Mouse (Mus musculus) intestine, embryonic 14.5 days (tissue): ENCODE measurements at regions not wholly inside any gene's neighbourhood (a gene's known extent, or its start where the extent isn't known, plus 50 kb on each side); places are given as distances from the start of the nearest gene placed in this dataset.

ENCODE experiments used
- ATAC-seq: fragments of 200-750 bp; cut with Nextera tagmentation; replicated peaks from 2 replicates; pipeline ENCODE4 v1.8.0; 2017; ENCODE audit warnings: low read depth, moderate number of reproducible peaks, moderate TSS enrichment, moderate library complexity; ENCODE audit not compliant: low FRiP score, low TSS enrichment
- DNase-seq: peaks from one replicate; pipeline ENCODE4 v3.0.0-alpha.2; 2018; ENCODE audit warnings: low spot score
- H3K27ac ChIP-seq: fragments of 300-500 bp; sonication (generic); 2 replicates; pipeline ENCODE4 v1.5.1; 2014; ENCODE audit warnings: low read depth, mild to moderate bottlenecking, control low read depth
- H3K27me3 ChIP-seq: fragments of 300-500 bp; sonication (generic); replicated peaks from 2 replicates; pipeline ENCODE4 v1.6.1; 2014; ENCODE audit warnings: low read length, control low read depth; ENCODE audit not compliant: control insufficient read depth, insufficient read depth
- H3K36me3 ChIP-seq: fragments of 300-500 bp; sonication (generic); 2 replicates; pipeline ENCODE4 v1.6.1; 2014; ENCODE audit warnings: low read length, control low read depth; ENCODE audit not compliant: control insufficient read depth, insufficient read depth
- H3K4me1 ChIP-seq: fragments of 300-500 bp; sonication (generic); replicated peaks from 2 replicates; pipeline ENCODE4 v1.6.1; 2014; ENCODE audit warnings: low read length, control low read depth, mixed read lengths; ENCODE audit not compliant: control insufficient read depth, insufficient read depth
- H3K4me2 ChIP-seq: fragments of 300-500 bp; sonication (generic); 2 replicates; pipeline ENCODE4 v1.6.1; 2014; ENCODE audit warnings: low read length
- H3K4me3 ChIP-seq: fragments of 300-500 bp; sonication (generic); 2 replicates; pipeline ENCODE4 v1.5.1; 2014; ENCODE audit warnings: low read depth, low read length, control low read depth, mixed read lengths
- H3K9ac ChIP-seq: fragments of 300-500 bp; sonication (generic); 2 replicates; pipeline ENCODE4 v1.6.1; 2014; ENCODE audit warnings: mild to moderate bottlenecking, low read length
- H3K9me3 ChIP-seq: fragments of 300-500 bp; sonication (generic); 2 replicates; pipeline ENCODE4 v1.6.1; 2016; ENCODE audit warnings: low read length, control low read depth; ENCODE audit not compliant: control insufficient read depth
- WGBS: fragments of 180-500 bp; shearing (Covaris S2); extraction: QIAGEN DNeasy Blood & Tissue Kit; methylation state at CpG from one replicate; pipeline ENCODE4 v1.1.7; 2014; 5-methylcytosine and 5-hydroxymethylcytosine counted together

- no peak overlapping the region for H3K4me2 ChIP-seq
- no peaks in the 10 kb centered on the region for H3K27me3 ChIP-seq
- no peaks in the 10 kb centered on the region for H3K4me1 ChIP-seq
- H3K9me3 ChIP-seq: no peaks in the 10 kb centered on the region
- H3K9ac ChIP-seq: no peak overlapping the region
- no peak overlapping the region for H3K4me3 ChIP-seq
- no peaks in the 10 kb centered on the region for H3K36me3 ChIP-seq
- H3K27ac ChIP-seq: no peak overlapping the region
- 97% methylated on average over 1 of the region's 1 CpGs for WGBS
- ATAC-seq (no peak), DNase-seq (no peak)
Measured at GRCm38 (mm10) chr15:97504325-97504724, 201.3 kb downstream of the Rpap3 start.

- H3K9me3 ChIP-seq: no peaks in the 10 kb centered on the region
- H3K27ac ChIP-seq: no peak overlapping the region
- H3K27me3 ChIP-seq: no peaks in the 10 kb centered on the region
- H3K4me1 ChIP-seq: no peaks in the 10 kb centered on the region
- no peak overlapping the region for H3K4me2 ChIP-seq
- no peaks in the 10 kb centered on the region for H3K36me3 ChIP-seq
- no peak overlapping the region for H3K9ac ChIP-seq
- DNase-seq: no peak
- no peak for ATAC-seq
- WGBS: 87% methylated on average over 7 of the region's 7 CpGs
- H3K4me3 ChIP-seq: no peak overlapping the region
Measured at GRCm38 (mm10) chr15:97502056-97502455, 203.6 kb downstream of the Rpap3 start.

GRCm38 (mm10) chr15:97501420-97501819 is 204.2 kb downstream of the Rpap3 start:
- Histone ChIP-seq H3K27me3 (no peaks in the 10 kb centered on the region), H3K36me3 (no peaks in the 10 kb centered on the region), H3K4me1 (no peaks in the 10 kb centered on the region), H3K4me2 (no peak overlapping the region), H3K27ac (no peak overlapping the region), H3K4me3 (no peak overlapping the region), H3K9ac (no peak overlapping the region), H3K9me3 (no peaks in the 10 kb centered on the region)
- ATAC-seq: no peak
- no peak for DNase-seq
- 89% methylated on average over 9 of the region's 9 CpGs for WGBS

GRCm38 (mm10) chr15:97499821-97500385 is 205.7 kb downstream of the Rpap3 start:
- H3K36me3 ChIP-seq: no peaks in the 10 kb centered on the region
- ATAC-seq: no peak
- WGBS: 80% methylated on average over 4 of the region's 4 CpGs
- no peak overlapping the region for H3K4me2 ChIP-seq
- no peaks in the 10 kb centered on the region for H3K4me1 ChIP-seq
- DNase-seq: no peak
- no peak overlapping the region for H3K9ac ChIP-seq
- H3K4me3 ChIP-seq: no peak overlapping the region
- H3K9me3 ChIP-seq: no peaks in the 10 kb centered on the region
- no peaks in the 10 kb centered on the region for H3K27me3 ChIP-seq
- no peak overlapping the region for H3K27ac ChIP-seq

GRCm38 (mm10) chr15:97499240-97499639 is 206.4 kb downstream of the Rpap3 start:
- WGBS: 75% methylated on average over 5 of the region's 5 CpGs

GRCm38 (mm10) chr15:97498375-97498774 is 207.2 kb downstream of the Rpap3 start:
- no peak overlapping the region for H3K4me2 ChIP-seq
- ATAC-seq (no peak), DNase-seq (no peak)
- no peak overlapping the region for H3K4me3 ChIP-seq
- H3K4me1 ChIP-seq: no peaks in the 10 kb centered on the region
- H3K9me3 ChIP-seq: no peaks in the 10 kb centered on the region
- H3K27ac ChIP-seq: no peak overlapping the region
- no peaks in the 10 kb centered on the region for H3K36me3 ChIP-seq
- no peaks in the 10 kb centered on the region for H3K27me3 ChIP-seq
- 92% methylated on average over 3 of the region's 3 CpGs for WGBS
- H3K9ac ChIP-seq: no peak overlapping the region

More at GRCm38 (mm10) chr15:97499240-97499639, 206.4 kb downstream of the Rpap3 start:
- no peak overlapping the region for H3K9ac ChIP-seq
- no peaks in the 10 kb centered on the region for H3K27me3 ChIP-seq
- no peaks in the 10 kb centered on the region for H3K9me3 ChIP-seq
- no peak overlapping the region for H3K27ac ChIP-seq
- H3K4me3 ChIP-seq: no peak overlapping the region
- no peaks in the 10 kb centered on the region for H3K4me1 ChIP-seq
- no peak overlapping the region for H3K4me2 ChIP-seq
- ATAC-seq (no peak), DNase-seq (no peak)
- no peaks in the 10 kb centered on the region for H3K36me3 ChIP-seq

GRCm38 (mm10) chr15:97496026-97496425 is 209.6 kb downstream of the Rpap3 start:
- ATAC-seq (no peak), DNase-seq (no peak)
- Histone ChIP-seq H3K4me2 (no peak overlapping the region), H3K4me3 (no peak overlapping the region), H3K9me3 (no peaks in the 10 kb centered on the region), H3K4me1 (no peaks in the 10 kb centered on the region), H3K36me3 (no peaks in the 10 kb centered on the region), H3K27ac (no peak overlapping the region), H3K27me3 (no peaks in the 10 kb centered on the region), H3K9ac (no peak overlapping the region)
- 90% methylated on average over 3 of the region's 3 CpGs for whole genome bisulfite sequencing

GRCm38 (mm10) chr15:97493340-97493739 is 212.3 kb downstream of the Rpap3 start:
- H3K27me3 ChIP-seq: no peaks in the 10 kb centered on the region
- ATAC-seq: no peak
- WGBS: 70% methylated on average over 5 of the region's 5 CpGs
- H3K4me3 ChIP-seq: no peak overlapping the region
- no peaks in the 10 kb centered on the region for H3K4me1 ChIP-seq
- no peak overlapping the region for H3K27ac ChIP-seq
- no peak overlapping the region for H3K9ac ChIP-seq
- H3K4me2 ChIP-seq: no peak overlapping the region
- DNase-seq: no peak
- no peaks in the 10 kb centered on the region for H3K36me3 ChIP-seq
- no peaks in the 10 kb centered on the region for H3K9me3 ChIP-seq

GRCm38 (mm10) chr15:97491796-97492195 is 213.8 kb downstream of the Rpap3 start:
- DNase-seq (no peak), ATAC-seq (no peak)
- H3K27ac ChIP-seq: no peak overlapping the region
- no peak overlapping the region for H3K9ac ChIP-seq
- H3K4me1 ChIP-seq: no peaks in the 10 kb centered on the region
- H3K9me3 ChIP-seq: 0 out of 2 replicates have a peak, but pooled peaks cover 3% of the 10 kb centered on the region
- WGBS: 77% methylated on average over 7 of the region's 7 CpGs
- no peak overlapping the region for H3K4me2 ChIP-seq
- H3K36me3 ChIP-seq: no peaks in the 10 kb centered on the region
- no peaks in the 10 kb centered on the region for H3K27me3 ChIP-seq
- H3K4me3 ChIP-seq: no peak overlapping the region
